Mouse (Mus musculus): ENCODE data around the gene Tfap2a.

DNA sequence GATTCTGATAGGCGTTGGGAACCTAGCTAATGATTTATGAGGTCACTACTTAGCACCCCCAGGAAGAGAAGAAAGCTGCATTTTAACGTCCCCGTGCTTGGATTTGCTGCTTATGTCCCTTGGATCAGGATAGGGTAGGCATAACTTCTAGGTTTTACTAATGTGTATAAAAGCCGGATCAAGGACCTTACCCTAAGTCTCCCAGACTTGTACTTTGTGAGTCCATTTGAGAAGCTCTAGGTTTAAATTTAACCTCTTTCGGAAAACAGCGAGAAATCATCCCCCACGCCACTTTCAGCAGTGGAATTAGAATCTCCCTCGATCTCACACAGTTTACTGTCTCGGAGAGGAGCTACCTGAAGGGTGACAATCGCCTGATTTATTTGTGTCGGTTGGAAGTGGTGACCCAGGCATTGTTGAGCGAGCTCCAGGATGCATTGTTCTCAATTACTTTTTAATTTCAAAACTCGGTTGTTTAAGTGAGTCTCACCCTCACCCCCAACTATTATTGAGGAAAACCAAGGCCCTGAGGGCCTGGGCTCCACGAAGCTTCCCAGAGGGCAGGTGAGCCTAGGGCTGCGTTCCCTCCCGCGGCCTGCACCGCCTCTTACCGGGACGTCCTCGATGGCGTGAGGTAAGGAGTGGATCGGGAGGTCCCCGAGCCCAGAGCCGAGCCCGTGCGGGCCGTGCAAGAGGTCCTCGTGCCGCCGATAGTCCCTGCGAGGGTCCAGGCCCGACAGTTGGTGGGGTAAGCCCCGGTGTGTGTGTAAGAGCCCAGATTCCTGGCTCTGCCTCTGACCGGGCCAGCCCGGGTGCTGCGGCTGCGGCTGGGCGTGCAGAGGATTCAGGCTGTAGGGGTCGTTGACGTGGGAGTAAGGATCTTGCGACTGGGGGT is 10.2 kb downstream of the Tfap2a start:
- TF ChIP-seq MYC (IDR thresholded peaks at IDR 0.05; ENCODE audit: low read depth, low read length) (no peak), USF1 (IDR thresholded peaks at IDR 0.05; ENCODE audit: low read depth, low read length) (no peak), CTCF (IDR thresholded peaks at IDR 0.05 in 2 of 3, conservative IDR thresholded peaks at IDR 0.05 in 1 of 3; ENCODE audit: control insufficient read depth in 1 of 3, insufficient read depth in 1 of 3, low read depth in 2 of 3, low read length in 3 of 3, poor library complexity in 1 of 3, severe bottlenecking in 1 of 3) (no peak), ETS1 (IDR thresholded peaks at IDR 0.05; ENCODE audit: low read depth, low read length) (no peak), POLR2A (IDR thresholded peaks at IDR 0.05; ENCODE audit: control insufficient read depth in 1 of 2, insufficient read depth in 1 of 2, low read depth in 1 of 2, low read length in 2 of 2, poor library complexity in 1 of 2) (no peak), POLR2AphosphoS2 (IDR thresholded peaks at IDR 0.05; ENCODE audit: low read length) (no peak), POLR2AphosphoS5 (IDR thresholded peaks at IDR 0.05; ENCODE audit: borderline replicate concordance, low read depth, low read length) (no peak), MYB (IDR thresholded peaks at IDR 0.05; ENCODE audit: low read depth, low read length) (no peak), MAFK (IDR thresholded peaks at IDR 0.05; ENCODE audit: borderline replicate concordance, low read depth, low read length) (no peak), UBTF (IDR thresholded peaks at IDR 0.05; ENCODE audit: borderline replicate concordance, insufficient read depth, low read depth, low read length) (no peak), EP300 (IDR thresholded peaks at IDR 0.05; ENCODE audit: low read depth in 1 of 2, low read length in 2 of 2) (no peak), GATA1 (IDR thresholded peaks at IDR 0.05; ENCODE audit: low read depth, low read length) (no peak), E2F4 (IDR thresholded peaks at IDR 0.05; ENCODE audit: borderline replicate concordance, low read depth, low read length) (no peak)
